Mouse (Mus musculus): ENCODE results near the gene Nfib.

- TF ChIP-seq BHLHE40 (IDR thresholded peaks at IDR 0.05; ENCODE audit: low read depth, low read length) (no peak), MAX (IDR thresholded peaks at IDR 0.05; ENCODE audit: low read length) (no peak), USF1 (IDR thresholded peaks at IDR 0.05; ENCODE audit: low read depth, low read length) (no peak), EP300 (IDR thresholded peaks at IDR 0.05; ENCODE audit: low read length) (no peak), MAFK (IDR thresholded peaks at IDR 0.05; ENCODE audit: insufficient replicate concordance, low read length) (no peak), MAZ (IDR thresholded peaks at IDR 0.05; ENCODE audit: low read depth, low read length) (no peak), E2F4 (IDR thresholded peaks at IDR 0.05; ENCODE audit: insufficient replicate concordance, low read depth, low read length) (no peak), POLR2A (IDR thresholded peaks at IDR 0.05; ENCODE audit: low read depth, low read length) (no peak), ZC3H11A (IDR thresholded peaks at IDR 0.05; ENCODE audit: low read depth, low read length) (no peak), HCFC1 (IDR thresholded peaks at IDR 0.05; ENCODE audit: low read depth, low read length) (no peak), CTCF (conservative IDR thresholded peaks at IDR 0.05 in 1 of 2, IDR thresholded peaks at IDR 0.05 in 1 of 2; ENCODE audit: low read depth in 2 of 2, low read length in 2 of 2) (no peak), MYC (IDR thresholded peaks at IDR 0.05; ENCODE audit: low read depth, low read length) (no peak), TCF12 (IDR thresholded peaks at IDR 0.05; ENCODE audit: low read depth, low read length) (no peak)
Observed at GRCm38 (mm10) chr4:82494424-82494823, 211.1 kb downstream of the Nfib start.

Measured in CH12.LX (cell line).